Mouse (Mus musculus) monocyte, adult 59 days (primary cell): Measurements from ENCODE around the gene Pitpnm3. TPM values are rescaled to one million over a fixed set of nuclear protein-coding genes. Genes with fewer than 3 reads are reported as not detected.

Experiments used
- total RNA-seq, 2 experiments: library from RNA; stranded (reverse); gene quantifications; one replicate each; pipeline ENCODE4 v1.2.4; 2023

Pitpnm3 gene
- not detected for total RNA-seq

GRCm38 (mm10) chr11:72135383-72136158, at the start of gene Pitpnm3:
Gene Pitpnm3, minus strand, starts transcription at chr11:72135778.

GRCm38 (mm10) chr11:72041768-72042607, 93.6 kb downstream of the Pitpnm3 start, which contains the start of gene Pimreg:
Gene Pimreg, plus strand, starts transcription at chr11:72042032.

GRCm38 (mm10) chr11:72037409-72037808, 98.2 kb downstream of the Pitpnm3 start, which contains the start of gene Aipl1:
Gene Aipl1, minus strand, starts transcription at chr11:72037509.

Other genes starting within 250 kb of the Pitpnm3 start
- gene Aipl1, start 98.3 kb downstream of the Pitpnm3 start, total RNA-seq: not detected
- gene Pimreg, start 93.7 kb downstream of the Pitpnm3 start, total RNA-seq: under 1 TPM; 0.33 to 0.81 TPM
- under 1 TPM; 0.52 to 0.92 TPM for gene Gm43951, start 71.1 kb upstream of the Pitpnm3 start, total RNA-seq
- 1 to 10 TPM; 6.1 to 9.5 TPM for gene 4933427D14Rik, start 71.7 kb upstream of the Pitpnm3 start, total RNA-seq
- gene Txndc17, start 71.8 kb upstream of the Pitpnm3 start, total RNA-seq: 10 to 100 TPM; 42.9 to 60.5 TPM
- gene Med31, start 79.8 kb upstream of the Pitpnm3 start, total RNA-seq: 10 to 100 TPM; 16.1 to 17.5 TPM
- gene Slc13a5, start 131.4 kb upstream of the Pitpnm3 start, total RNA-seq: not detected
- gene Xaf1, start 165.9 kb upstream of the Pitpnm3 start, total RNA-seq: 10 to 100 TPM; 54.0 to 67.0 TPM
- gene Fbxo39, start 178.7 kb upstream of the Pitpnm3 start, total RNA-seq: under 1 TPM; 0.47 to 0.52 TPM
- not detected for gene Tekt1, start 226.7 kb upstream of the Pitpnm3 start, total RNA-seq